Mouse (Mus musculus) ES-Bruce4 (cell line): ENCODE measurements around the gene Arsb.

Experiments
- CTCF ChIP-seq: IDR thresholded peaks from one replicate; pipeline ENCODE4 v1.8.1; 2011; ENCODE audit warnings: low read depth, low read length
- POLR2A ChIP-seq: IDR thresholded peaks from one replicate; pipeline ENCODE4 v1.8.1; 2011; ENCODE audit warnings: low read length; ENCODE audit not compliant: insufficient read depth

DNA sequence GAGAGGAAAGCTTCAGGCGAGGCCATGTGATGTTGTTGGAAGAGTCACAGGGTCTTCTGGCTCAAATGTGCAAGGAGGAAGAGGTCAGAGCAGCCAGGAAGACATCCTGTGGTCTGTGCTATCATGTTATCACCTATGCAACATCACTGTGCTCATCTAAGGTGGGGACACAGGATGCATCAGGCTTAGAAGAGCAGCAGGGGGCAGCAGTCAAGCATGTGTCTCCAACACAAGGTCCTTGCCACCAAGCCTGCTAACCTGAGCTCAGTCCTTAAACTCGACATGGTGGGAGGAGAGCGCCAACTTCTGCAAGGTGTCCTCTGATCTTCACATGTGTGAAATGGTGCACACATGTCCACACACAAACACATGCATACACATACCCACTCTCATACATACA, 13.9 kb downstream of the Arsb start:
- TF ChIP-seq CTCF (peak; percentile 36), POLR2A (no peak)
